In genomic region chr6:38152305-38152704, GRCm38 (mm10) we compare ENCODE assay signal across 22 mouse cellular contexts. TPM values are rescaled to one million over a fixed set of nuclear protein-coding genes. Genes with fewer than 3 reads are reported as not detected.
"Had no signal": no experiment of that assay in that cellular context is flagged by ENCODE, and none has a peak within 500 bp of the region (broad histone marks: within the 10 kb centered on the region; RNA-seq: fewer than 3 reads in every experiment).

No protein-coding gene starts in this region.

- H3K4me2 ChIP-seq: limb, embryonic 15.5 days; midbrain, embryonic 11.5 days; neural tube, embryonic 13.5 days; stomach, embryonic 15.5 days had no signal

- H3K27ac ChIP-seq: limb, embryonic 15.5 days; neural tube, embryonic 13.5 days; stomach, embryonic 15.5 days had no signal

- DNase-seq: kidney, adult 2 months; kidney, postnatal 25 days; lung, postnatal 36 days; retina, postnatal 1 day; right cerebral cortex, postnatal 4 days; spleen, adult 18-20 months; thymus, adult 2 months; thymus, postnatal 25 days had no signal

- H3K27me3 ChIP-seq: limb, embryonic 15.5 days; neural tube, embryonic 13.5 days; stomach, embryonic 15.5 days had no signal

- H3K4me1 ChIP-seq: neural tube, embryonic 13.5 days; stomach, embryonic 15.5 days had no signal

- ATAC-seq: lung, postnatal 0 days; midbrain, embryonic 16.5 days had no signal

- H3K4me3 ChIP-seq: limb, embryonic 15.5 days; neural tube, embryonic 13.5 days; stomach, embryonic 15.5 days had no signal

- H3K9ac ChIP-seq: limb, embryonic 15.5 days; neural tube, embryonic 13.5 days; stomach, embryonic 15.5 days had no signal

- H3K9me3 ChIP-seq: limb, embryonic 15.5 days; neural tube, embryonic 13.5 days; stomach, embryonic 15.5 days had no signal

RNA-seq across cellular contexts. Expression of gene Atp6v0a4, which starts 27.9 kb away (rescaled TPM):
- total RNA-seq: megakaryocyte, adult 5-6 weeks had no signal
- polyA plus RNA-seq: limb, embryonic 11.5 days; midbrain, embryonic 11.5 days had no signal

RNA-seq across cellular contexts. Expression of gene Tmem213, which starts 43.2 kb away (rescaled TPM):
- total RNA-seq: layer of hippocampus, postnatal 25 days; left cerebral cortex, adult 8-10 months; left cerebral cortex, postnatal 25 days; megakaryocyte, adult 5-6 weeks had no signal
- polyA plus RNA-seq: limb, embryonic 11.5 days; liver, embryonic 16.5 days; midbrain, embryonic 11.5 days; midbrain, embryonic 16.5 days; neural tube, embryonic 13.5 days; testis, adult 2 months; urinary bladder, adult 2 months had no signal
